Mouse (Mus musculus) layer of hippocampus, adult 9-11 months (tissue): ENCODE measurements around the gene Rabgap1.
"Not testable (repeated sequence)": the region's sequence is repeated elsewhere in the genome, so short reads cannot be mapped to it uniquely, and the experiment has no call there.

Experiments used
- DNase-seq: peaks from one replicate; pipeline ENCODE4 v3.0.0; 2022

Rabgap1 gene

GRCm38 (mm10) chr2:37442611-37443591, at the start of gene Rabgap1, which contains the start of the genes Zbtb26 and Zbtb6:
Rabgap1 (plus strand) TSS chr2:37443279.
Zbtb26 (minus strand) TSS chr2:37443135.
Zbtb6 (minus strand) TSS chr2:37443171.
- peak; percentile 95 for DNase-seq

- no peak for DNase-seq
Measured at GRCm38 (mm10) chr2:37395539-37395938, 47.5 kb upstream of the Rabgap1 start.

GRCm38 (mm10) chr2:37421903-37422302, 21.2 kb upstream of the Rabgap1 start:
- DNase-seq = no peak

GRCm38 (mm10) chr2:37422306-37423304, 20.5 kb upstream of the Rabgap1 start, which contains the start of gene Rc3h2:
Rc3h2 (minus strand) TSS chr2:37422903.
- DNase-seq = peak; percentile 97

- DNase-seq = no peak
Measured at GRCm38 (mm10) chr2:37423671-37424070, 19.4 kb upstream of the Rabgap1 start.

GRCm38 (mm10) chr2:37430593-37431464, 12.2 kb upstream of the Rabgap1 start:
- peak; percentile 91 for DNase-seq

- no peak for DNase-seq
Measured at GRCm38 (mm10) chr2:37431609-37432008, 11.5 kb upstream of the Rabgap1 start.

GRCm38 (mm10) chr2:37451667-37452375, 8.7 kb downstream of the Rabgap1 start:
- DNase-seq = peak; percentile 92

GRCm38 (mm10) chr2:37452376-37452760, 9.3 kb downstream of the Rabgap1 start:
- peak; percentile 12 for DNase-seq

GRCm38 (mm10) chr2:37460707-37461106, 17.6 kb downstream of the Rabgap1 start:
- DNase-seq = no peak

- no peak for DNase-seq
Measured at GRCm38 (mm10) chr2:37466266-37466665, 23.2 kb downstream of the Rabgap1 start.

- DNase-seq = no peak
Measured at GRCm38 (mm10) chr2:37479559-37479958, 36.5 kb downstream of the Rabgap1 start.

- DNase-seq = no peak
Measured at GRCm38 (mm10) chr2:37480039-37480438, 37.0 kb downstream of the Rabgap1 start.

- no peak for DNase-seq
Measured at GRCm38 (mm10) chr2:37484165-37484564, 41.1 kb downstream of the Rabgap1 start.

GRCm38 (mm10) chr2:37485370-37485769, 42.3 kb downstream of the Rabgap1 start:
- no peak for DNase-seq

GRCm38 (mm10) chr2:37486408-37486807, 43.3 kb downstream of the Rabgap1 start:
- DNase-seq = no peak

GRCm38 (mm10) chr2:37488956-37489355, 45.9 kb downstream of the Rabgap1 start:
- DNase-seq = no peak

- no peak for DNase-seq
Measured at GRCm38 (mm10) chr2:37497321-37497720, 54.2 kb downstream of the Rabgap1 start.

- not testable (repeated sequence) for DNase-seq
Measured at GRCm38 (mm10) chr2:37505856-37506255, 62.8 kb downstream of the Rabgap1 start.

- no peak for DNase-seq
Measured at GRCm38 (mm10) chr2:37511134-37511901, 68.2 kb downstream of the Rabgap1 start.
